Mouse (Mus musculus) liver, embryonic 13.5 days (tissue): ENCODE data around the gene C8b. TPM values are rescaled to one million over a fixed set of nuclear protein-coding genes. Genes with fewer than 3 reads are reported as not detected.
A peak's percentile ranks its signal among the peaks of the same experiment; 100 is the strongest.

ENCODE experiments used
- ATAC-seq: fragments of 200-750 bp; cut with Nextera tagmentation; 2 replicates; pipeline ENCODE4 v1.8.0; 2017; ENCODE audit warnings: low read depth, mild to moderate bottlenecking, moderate number of reproducible peaks, moderate library complexity
- DNase-seq: peaks from one replicate; pipeline ENCODE4 v3.0.0; 2022
- H3K27ac ChIP-seq: fragments of 300-500 bp; sonication (generic); 2 replicates; pipeline ENCODE4 v1.5.1; 2015; ENCODE audit warnings: moderate library complexity, mild to moderate bottlenecking, inconsistent platforms
- H3K27me3 ChIP-seq: fragments of 300-500 bp; sonication (generic); 2 replicates; pipeline ENCODE4 v1.6.1; 2015; ENCODE audit warnings: mild to moderate bottlenecking, inconsistent platforms
- H3K36me3 ChIP-seq: fragments of 300-500 bp; sonication (generic); 2 replicates; pipeline ENCODE4 v1.6.1; 2015; ENCODE audit warnings: mild to moderate bottlenecking, inconsistent platforms
- H3K4me1 ChIP-seq: fragments of 300-500 bp; sonication (generic); replicated peaks from 2 replicates; pipeline ENCODE4 v1.6.1; 2015; ENCODE audit warnings: inconsistent platforms
- H3K4me2 ChIP-seq: fragments of 300-500 bp; sonication (generic); 2 replicates; pipeline ENCODE4 v1.6.1; 2015; ENCODE audit warnings: inconsistent platforms, mild to moderate bottlenecking, moderate library complexity
- H3K4me3 ChIP-seq: fragments of 300-500 bp; sonication (generic); replicated peaks from 2 replicates; pipeline ENCODE4 v1.5.1; 2015; ENCODE audit warnings: mild to moderate bottlenecking, inconsistent platforms
- H3K9ac ChIP-seq: fragments of 300-500 bp; sonication (generic); 2 replicates; pipeline ENCODE4 v1.6.1; 2015; ENCODE audit warnings: mild to moderate bottlenecking, inconsistent platforms
- H3K9me3 ChIP-seq: fragments of 300-500 bp; sonication (generic); replicated peaks from 2 replicates; pipeline ENCODE4 v1.6.1; 2016; ENCODE audit warnings: inconsistent platforms
- WGBS: fragments of 180-500 bp; shearing (Covaris S2); methylation state at CpG from one replicate; pipeline ENCODE4 v1.1.7; 2015; ENCODE audit not compliant: insufficient replicate concordance; 5-methylcytosine and 5-hydroxymethylcytosine counted together
- polyA plus RNA-seq: library from polyadenylated mRNA; unstranded; fragments of >200 nt; fragmentation: Nextera tagmentation; extraction: Ambion mirVana; gene quantifications from 2 replicates; pipeline ENCODE4 v1.2.1, GENCODE M21; 2015

Gene C8b
- polyA plus RNA-seq = 12.5 and 15.3 TPM in 2 replicates

DNA sequence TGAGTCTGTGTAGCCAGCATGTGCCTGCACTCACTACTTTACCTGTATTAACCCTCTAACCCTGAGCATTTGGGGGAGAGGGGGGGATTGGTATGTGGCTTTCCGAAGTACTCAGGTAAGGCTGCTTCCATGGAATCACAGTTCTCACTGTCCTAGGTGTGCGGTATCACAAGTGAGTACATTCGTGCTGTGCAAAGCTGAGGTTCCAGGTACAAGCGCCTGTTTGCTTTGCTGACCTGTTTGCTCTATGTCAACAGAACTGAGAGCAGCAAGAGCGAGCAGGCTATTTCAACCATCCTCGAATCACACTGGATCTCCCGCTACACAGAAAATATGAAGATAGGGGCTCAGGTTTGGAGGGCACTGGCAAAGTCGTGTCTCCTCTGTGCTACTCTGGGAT, at the start of gene C8b:
Gene C8b, plus strand, starts transcription at position 253 of the 400 bp plus-strand sequence.
- peak within 1 kb of the TSS; percentile 21 for H3K4me2 ChIP-seq
- H3K4me1 ChIP-seq = 0 out of 2 replicates have a peak, but pooled peaks cover 4% of the 10 kb centered on the region
- H3K9me3 ChIP-seq = no peaks in the 10 kb centered on the region
- no peak within 1 kb of the TSS for H3K9ac ChIP-seq
- no peak within 1 kb of the TSS for H3K27ac ChIP-seq
- no peak for DNase-seq
- no peaks in the 10 kb centered on the region for H3K27me3 ChIP-seq
- H3K36me3 ChIP-seq = no peaks in the 10 kb centered on the region
- peak; percentile 66 for ATAC-seq
- WGBS = 59% methylated on average over 8 of the region's 8 CpGs
- no peak within 1 kb of the TSS for H3K4me3 ChIP-seq

- Histone ChIP-seq H3K36me3 (no peaks in the 10 kb centered on the region), H3K9me3 (no peaks in the 10 kb centered on the region), H3K9ac (no peak overlapping the region), H3K4me2 (no peak overlapping the region), H3K27me3 (no peaks in the 10 kb centered on the region), H3K4me3 (no peak overlapping the region), H3K4me1 (no peaks in the 10 kb centered on the region), H3K27ac (no peak overlapping the region)
- ATAC-seq = no peak
- 29% methylated on average over 1 of the region's 1 CpGs for WGBS
- no peak for DNase-seq
Measured at GRCm38 (mm10) chr4:104716506-104716905, 49.6 kb upstream of the C8b start.

GRCm38 (mm10) chr4:104718973-104719795, 46.9 kb upstream of the C8b start:
- Histone ChIP-seq H3K27me3 (no peaks in the 10 kb centered on the region), H3K9me3 (no peaks in the 10 kb centered on the region), H3K4me3 (no peak overlapping the region), H3K27ac (no peak overlapping the region), H3K9ac (no peak overlapping the region), H3K36me3 (no peaks in the 10 kb centered on the region), H3K4me2 (no peak overlapping the region), H3K4me1 (no peaks in the 10 kb centered on the region)
- ATAC-seq (no peak), DNase-seq (no peak)
- WGBS = 58% methylated on average over 13 of the region's 13 CpGs

- Histone ChIP-seq H3K27me3 (no peaks in the 10 kb centered on the region), H3K27ac (no peak overlapping the region), H3K9me3 (no peaks in the 10 kb centered on the region), H3K4me2 (no peak overlapping the region), H3K36me3 (no peaks in the 10 kb centered on the region), H3K4me3 (no peak overlapping the region), H3K4me1 (no peaks in the 10 kb centered on the region), H3K9ac (no peak overlapping the region)
- DNase-seq (no peak), ATAC-seq (no peak)
- 65% methylated on average over 6 of the region's 6 CpGs for WGBS
Measured at GRCm38 (mm10) chr4:104723527-104724045, 42.5 kb upstream of the C8b start.

- Histone ChIP-seq H3K4me2 (no peak overlapping the region), H3K36me3 (no peaks in the 10 kb centered on the region), H3K9me3 (no peaks in the 10 kb centered on the region), H3K4me3 (no peak overlapping the region), H3K9ac (no peak overlapping the region), H3K27ac (no peak overlapping the region), H3K27me3 (no peaks in the 10 kb centered on the region), H3K4me1 (no peaks in the 10 kb centered on the region)
- ATAC-seq = no peak
- WGBS = 69% methylated on average over 5 of the region's 5 CpGs
- no peak for DNase-seq
Measured at GRCm38 (mm10) chr4:104724258-104724657, 41.9 kb upstream of the C8b start.

GRCm38 (mm10) chr4:104725673-104726072, 40.4 kb upstream of the C8b start:
- Histone ChIP-seq H3K4me1 (no peaks in the 10 kb centered on the region), H3K9me3 (no peaks in the 10 kb centered on the region), H3K27me3 (no peaks in the 10 kb centered on the region), H3K4me2 (no peak overlapping the region), H3K4me3 (no peak overlapping the region), H3K36me3 (no peaks in the 10 kb centered on the region), H3K9ac (no peak overlapping the region), H3K27ac (no peak overlapping the region)
- DNase-seq (no peak), ATAC-seq (no peak)
- 39% methylated on average over 3 of the region's 3 CpGs for WGBS

GRCm38 (mm10) chr4:104729185-104729584, 36.9 kb upstream of the C8b start:
- no peaks in the 10 kb centered on the region for H3K9me3 ChIP-seq
- no peaks in the 10 kb centered on the region for H3K4me1 ChIP-seq
- no peak overlapping the region for H3K4me3 ChIP-seq
- H3K9ac ChIP-seq = no peak overlapping the region
- WGBS = 56% methylated on average over 8 of the region's 8 CpGs
- ATAC-seq = no peak
- no peaks in the 10 kb centered on the region for H3K36me3 ChIP-seq
- no peak overlapping the region for H3K4me2 ChIP-seq
- H3K27ac ChIP-seq = no peak overlapping the region
- DNase-seq = no peak
- H3K27me3 ChIP-seq = no peaks in the 10 kb centered on the region

GRCm38 (mm10) chr4:104746500-104746899, 19.6 kb upstream of the C8b start:
- no peak overlapping the region for H3K27ac ChIP-seq
- WGBS = 66% methylated on average over 6 of the region's 6 CpGs
- no peaks in the 10 kb centered on the region for H3K9me3 ChIP-seq
- no peaks in the 10 kb centered on the region for H3K36me3 ChIP-seq
- H3K9ac ChIP-seq = no peak overlapping the region
- no peak for ATAC-seq
- no peak for DNase-seq
- H3K4me2 ChIP-seq = no peak overlapping the region
- H3K4me1 ChIP-seq = no peaks in the 10 kb centered on the region
- no peak overlapping the region for H3K4me3 ChIP-seq
- H3K27me3 ChIP-seq = no peaks in the 10 kb centered on the region

GRCm38 (mm10) chr4:104754090-104754489, 12.0 kb upstream of the C8b start:
- H3K9me3 ChIP-seq = no peaks in the 10 kb centered on the region
- ATAC-seq = no peak
- 58% methylated on average over 3 of the region's 3 CpGs for WGBS

GRCm38 (mm10) chr4:104760878-104761624, 5.1 kb upstream of the C8b start:
- Histone ChIP-seq H3K4me2 (no peak overlapping the region), H3K27me3 (no peaks in the 10 kb centered on the region), H3K9me3 (no peaks in the 10 kb centered on the region), H3K27ac (no peak overlapping the region), H3K4me1 (no peaks in the 10 kb centered on the region), H3K9ac (no peak overlapping the region), H3K36me3 (no peaks in the 10 kb centered on the region), H3K4me3 (no peak overlapping the region)
- ATAC-seq (no peak), DNase-seq (no peak)
- 66% methylated on average over 13 of the region's 13 CpGs for WGBS

More at GRCm38 (mm10) chr4:104754090-104754489, 12.0 kb upstream of the C8b start:
- Histone ChIP-seq H3K9ac (no peak overlapping the region), H3K27ac (no peak overlapping the region), H3K4me3 (no peak overlapping the region), H3K27me3 (no peaks in the 10 kb centered on the region), H3K4me1 (no peaks in the 10 kb centered on the region), H3K4me2 (no peak overlapping the region), H3K36me3 (no peaks in the 10 kb centered on the region)
- no peak for DNase-seq

- Histone ChIP-seq H3K4me3 (no peak overlapping the region), H3K9me3 (no peaks in the 10 kb centered on the region), H3K36me3 (no peaks in the 10 kb centered on the region), H3K9ac (no peak overlapping the region), H3K27ac (no peak overlapping the region), H3K4me1 (0 out of 2 replicates have a peak, but pooled peaks cover 4% of the 10 kb centered on the region), H3K27me3 (no peaks in the 10 kb centered on the region), H3K4me2 (no peak overlapping the region)
- ATAC-seq (no peak), DNase-seq (no peak)
- WGBS = 65% methylated on average over 4 of the region's 4 CpGs
Measured at GRCm38 (mm10) chr4:104768190-104768589, 2.1 kb downstream of the C8b start.
